Mouse (Mus musculus) neural tube, embryonic 11.5 days (tissue): ENCODE measurements around the gene Pik3cb. TPM values are rescaled to one million over a fixed set of nuclear protein-coding genes. Genes with fewer than 3 reads are reported as not detected.
A peak's percentile ranks its signal among the peaks of the same experiment; 100 is the strongest.

Experiments
- ATAC-seq: fragments of 200-750 bp; cut with Nextera tagmentation; 2 replicates; pipeline ENCODE4 v1.8.0; 2017; ENCODE audit warnings: moderate number of reproducible peaks, mild to moderate bottlenecking, moderate TSS enrichment, moderate library complexity; ENCODE audit not compliant: insufficient read depth, low FRiP score, low TSS enrichment
- DNase-seq: peaks from one replicate; pipeline ENCODE4 v3.0.0-alpha.2; 2015; ENCODE audit warnings: low spot score
- H3K27ac ChIP-seq: fragments of 300-500 bp; sonication (generic); 2 replicates; pipeline ENCODE4 v1.5.1; 2014; ENCODE audit warnings: low read depth, mild to moderate bottlenecking, low read length
- H3K27me3 ChIP-seq: fragments of 300-500 bp; sonication (generic); 2 replicates; pipeline ENCODE4 v1.6.1; 2014; ENCODE audit warnings: mild to moderate bottlenecking, low read length, mixed read lengths; ENCODE audit not compliant: control insufficient read depth, insufficient read depth
- H3K36me3 ChIP-seq: fragments of 300-500 bp; sonication (generic); 2 replicates; pipeline ENCODE4 v1.6.1; 2014; ENCODE audit warnings: mild to moderate bottlenecking, low read length, moderate library complexity, mixed read lengths; ENCODE audit not compliant: control insufficient read depth, insufficient read depth
- H3K4me1 ChIP-seq: fragments of 300-500 bp; sonication (generic); 2 replicates; pipeline ENCODE4 v1.6.1; 2014; ENCODE audit warnings: low read length, mixed read lengths; ENCODE audit not compliant: control insufficient read depth, insufficient read depth
- H3K4me2 ChIP-seq: fragments of 300-500 bp; sonication (generic); 2 replicates; pipeline ENCODE4 v1.6.1; 2014; ENCODE audit warnings: low read depth, mild to moderate bottlenecking, moderate library complexity
- H3K4me3 ChIP-seq: fragments of 300-500 bp; sonication (generic); 2 replicates; pipeline ENCODE4 v1.5.1; 2014; ENCODE audit warnings: low read depth, low read length
- H3K9ac ChIP-seq: fragments of 300-500 bp; sonication (generic); 2 replicates; pipeline ENCODE4 v1.6.1; 2014; ENCODE audit warnings: mild to moderate bottlenecking, low read length
- H3K9me3 ChIP-seq: fragments of 300-500 bp; sonication (generic); 2 replicates; pipeline ENCODE4 v1.6.1; 2016; ENCODE audit warnings: low read length; ENCODE audit not compliant: control insufficient read depth
- WGBS: fragments of 180-500 bp; shearing (Covaris S2); extraction: QIAGEN DNeasy Blood & Tissue Kit; methylation state at CpG from one replicate; pipeline ENCODE4 v1.1.7; 2014; 5-methylcytosine and 5-hydroxymethylcytosine counted together
- polyA plus RNA-seq: library from polyadenylated mRNA; unstranded; fragments of >200 nt; fragmentation: Nextera tagmentation; extraction: Ambion mirVana; gene quantifications from 2 replicates; pipeline ENCODE4 v1.2.1, GENCODE M21; 2014

The Pik3cb gene
- polyA plus RNA-seq, 1 experiment from 2014 or later, result 1.4 TPM

DNA sequence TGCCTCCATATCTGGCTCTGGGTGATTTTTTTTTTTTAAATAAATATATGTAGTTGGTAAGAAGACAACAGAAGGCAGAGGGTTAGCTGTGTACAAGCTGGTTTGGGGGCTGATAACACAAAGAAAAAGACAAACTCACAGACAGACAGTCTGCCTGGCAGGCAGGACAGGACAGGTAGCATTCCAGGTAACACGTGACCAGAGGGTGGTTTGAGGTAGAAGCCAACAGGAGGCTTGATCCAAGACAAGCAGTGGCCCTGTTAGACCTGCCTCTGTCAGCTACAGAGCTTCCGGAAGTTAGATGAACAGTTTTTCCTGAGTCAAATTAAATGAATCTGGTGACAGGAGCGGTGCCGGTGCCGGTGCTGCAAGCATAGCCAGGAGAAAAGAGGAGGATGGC, 26.5 kb upstream of the Pik3cb start:
- H3K4me2 ChIP-seq, result no peak overlapping the region
- no peaks in the 10 kb centered on the region for H3K36me3 ChIP-seq
- 84% methylated on average over 5 of the region's 5 CpGs for WGBS
- H3K9me3 ChIP-seq, result no peaks in the 10 kb centered on the region
- H3K27ac ChIP-seq, result no peak overlapping the region
- ATAC-seq (no peak), DNase-seq (no peak)
- H3K9ac ChIP-seq, result no peak overlapping the region
- peaks cover 3% of the 10 kb centered on the region; the same call in 1 of the 2 replicates for H3K4me1 ChIP-seq
- H3K27me3 ChIP-seq, result no peaks in the 10 kb centered on the region
- H3K4me3 ChIP-seq, result no peak overlapping the region

DNA sequence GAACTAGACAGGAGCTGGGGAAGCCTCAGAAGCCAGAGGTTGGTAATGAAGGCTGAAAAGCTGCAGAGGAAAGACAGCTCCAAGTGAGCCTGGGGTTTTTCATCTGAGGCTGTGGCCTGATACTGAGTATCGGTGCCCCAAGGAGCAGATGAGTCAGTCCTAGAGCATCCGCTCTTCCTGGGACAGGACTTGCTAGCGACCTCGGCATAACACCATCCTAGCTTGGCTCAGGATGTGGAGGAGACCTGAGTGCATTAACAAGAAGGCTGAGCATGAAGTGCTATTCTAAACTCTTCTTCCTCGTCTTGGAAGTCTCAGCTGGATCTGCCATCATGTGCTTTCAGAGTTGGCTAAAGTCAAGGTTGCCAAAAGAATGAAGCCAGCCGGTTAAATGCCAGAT, 25.5 kb upstream of the Pik3cb start:
- Histone ChIP-seq H3K9me3 (no peaks in the 10 kb centered on the region), H3K4me1 (peaks cover 3% of the 10 kb centered on the region; the same call in 1 of the 2 replicates), H3K4me2 (no peak overlapping the region), H3K36me3 (no peaks in the 10 kb centered on the region), H3K4me3 (no peak overlapping the region), H3K27me3 (no peaks in the 10 kb centered on the region), H3K9ac (no peak overlapping the region), H3K27ac (no peak overlapping the region)
- WGBS, result 87% methylated on average over 6 of the region's 6 CpGs
- ATAC-seq (no peak), DNase-seq (no peak)

DNA sequence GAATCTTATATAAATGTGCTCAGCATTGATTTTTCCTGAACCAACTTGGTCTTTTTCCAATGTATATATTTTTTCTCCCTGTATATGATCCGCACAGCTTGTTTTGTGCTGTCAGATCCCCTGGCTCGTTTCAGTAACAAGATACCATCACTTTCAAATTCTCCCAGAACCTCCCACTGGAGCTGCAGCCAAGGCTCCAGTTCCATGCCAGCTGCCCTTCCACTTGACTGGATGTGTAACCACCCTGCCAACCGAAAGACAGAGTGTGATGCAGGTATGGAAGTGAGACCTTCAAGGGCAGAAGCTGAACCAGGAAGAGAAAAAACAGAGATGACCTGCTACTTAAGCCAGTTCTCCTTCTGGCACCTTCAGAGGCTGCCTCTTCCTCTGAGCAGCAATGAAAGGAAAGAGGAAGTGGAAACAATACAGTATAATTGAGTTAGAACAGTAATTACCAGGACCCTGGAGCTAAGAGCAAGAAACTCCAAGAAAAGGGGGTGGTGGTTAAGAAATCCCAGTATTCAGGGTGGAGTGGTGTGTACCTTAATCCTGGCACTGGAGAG, 24.3 kb upstream of the Pik3cb start:
- Histone ChIP-seq H3K9me3 (no peaks in the 10 kb centered on the region), H3K27me3 (no peaks in the 10 kb centered on the region), H3K36me3 (no peaks in the 10 kb centered on the region), H3K4me1 (peaks cover 3% of the 10 kb centered on the region; the same call in 1 of the 2 replicates), H3K4me2 (no peak overlapping the region), H3K9ac (no peak overlapping the region), H3K4me3 (no peak overlapping the region), H3K27ac (no peak overlapping the region)
- no peak for ATAC-seq
- WGBS, result 71% methylated on average over 3 of the region's 3 CpGs
- no peak for DNase-seq

DNA sequence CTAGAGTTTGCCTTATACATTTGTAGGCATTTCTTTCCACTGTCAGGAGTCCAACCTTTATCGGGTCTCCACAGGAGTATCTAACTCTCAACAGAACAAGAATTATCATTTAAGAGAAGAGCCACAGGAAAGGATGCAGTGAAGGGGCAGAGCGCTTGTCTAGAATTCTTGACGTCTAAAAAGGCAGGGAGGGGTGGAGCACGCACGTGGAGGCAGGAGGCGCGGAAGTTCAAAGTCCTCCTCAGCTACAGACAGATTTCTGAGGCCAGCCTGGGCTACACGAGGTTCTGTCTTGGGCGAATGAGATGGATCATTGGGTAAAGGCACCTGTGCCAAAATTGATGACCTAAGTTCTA, 23.7 kb upstream of the Pik3cb start:
- Histone ChIP-seq H3K4me1 (peaks cover 3% of the 10 kb centered on the region; the same call in 1 of the 2 replicates), H3K9ac (no peak overlapping the region), H3K4me2 (no peak overlapping the region), H3K27me3 (no peaks in the 10 kb centered on the region), H3K27ac (no peak overlapping the region), H3K36me3 (no peaks in the 10 kb centered on the region), H3K4me3 (no peak overlapping the region), H3K9me3 (no peaks in the 10 kb centered on the region)
- no peak for ATAC-seq
- WGBS, result 60% methylated on average over 9 of the region's 9 CpGs
- no peak for DNase-seq

DNA sequence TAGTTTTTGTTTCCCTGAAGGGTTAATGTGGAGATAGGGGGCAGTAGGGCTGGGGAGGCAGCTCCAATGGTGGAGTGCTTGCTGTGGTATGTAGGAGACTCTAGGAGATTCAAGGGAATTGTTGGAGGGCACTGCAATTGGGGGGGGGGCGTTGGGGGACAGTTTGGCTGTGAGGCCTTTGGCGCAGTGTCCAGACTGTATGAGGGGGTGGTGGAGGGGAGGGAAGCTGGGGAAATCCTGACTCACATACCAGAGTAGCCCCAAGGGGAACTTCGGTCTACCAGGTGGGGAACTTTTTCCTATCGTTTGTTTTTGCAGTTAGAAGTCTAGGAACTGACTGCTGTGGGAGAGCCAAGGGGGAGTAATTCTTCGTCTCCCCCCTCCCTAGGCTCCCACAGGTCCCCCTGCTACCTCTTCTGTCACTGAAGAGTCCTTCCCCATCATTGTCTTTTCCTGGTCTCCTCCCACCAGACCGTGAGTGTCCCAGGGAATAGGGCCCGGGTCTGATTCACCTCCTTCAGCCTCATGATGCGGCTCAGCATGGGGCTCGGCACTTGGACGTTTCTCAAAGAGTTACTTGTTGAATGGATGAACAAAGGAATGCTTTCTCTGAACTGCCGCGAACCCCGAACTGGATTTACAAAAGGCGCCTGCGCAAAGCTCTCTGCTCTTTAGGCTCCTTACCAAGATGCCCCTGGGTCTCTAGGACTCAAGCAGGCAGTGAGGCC, 23.2 kb upstream of the Pik3cb start:
- Histone ChIP-seq H3K36me3 (no peaks in the 10 kb centered on the region), H3K9me3 (no peaks in the 10 kb centered on the region), H3K4me2 (peak overlapping the region; percentile 27; the same call in 1 of the 2 replicates), H3K4me3 (no peak overlapping the region), H3K27me3 (no peaks in the 10 kb centered on the region), H3K27ac (no peak overlapping the region), H3K4me1 (peaks cover 3% of the 10 kb centered on the region; the same call in 1 of the 2 replicates), H3K9ac (no peak overlapping the region)
- WGBS, result 14% methylated on average over 14 of the region's 15 CpGs
- ATAC-seq, result peak; percentile 65; the same call in 1 of the 2 replicates
- peak; percentile 70 for DNase-seq

DNA sequence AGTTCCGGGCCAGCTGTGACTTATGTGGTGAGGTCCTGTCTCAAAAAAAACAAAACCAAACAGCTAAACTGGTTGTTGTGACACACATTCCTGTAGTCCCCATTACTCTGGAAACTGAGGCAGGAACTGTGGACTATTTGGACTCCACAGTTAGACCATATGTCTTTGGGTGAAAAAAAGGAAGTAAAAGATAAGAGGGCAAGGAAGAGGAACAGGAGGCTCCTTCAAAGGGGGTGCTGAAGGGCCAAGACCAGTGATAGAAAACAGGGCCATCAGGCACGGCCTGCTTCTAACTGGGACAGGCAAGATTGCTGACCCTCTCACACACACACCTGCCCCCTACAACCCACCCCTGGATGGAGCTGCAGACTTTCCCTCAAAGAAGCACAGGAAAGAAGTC, 22.4 kb upstream of the Pik3cb start:
- Histone ChIP-seq H3K9ac (no peak overlapping the region), H3K4me3 (no peak overlapping the region), H3K4me2 (no peak overlapping the region), H3K36me3 (no peaks in the 10 kb centered on the region), H3K27ac (no peak overlapping the region), H3K27me3 (no peaks in the 10 kb centered on the region), H3K4me1 (peaks cover 3% of the 10 kb centered on the region; the same call in 1 of the 2 replicates), H3K9me3 (no peaks in the 10 kb centered on the region)
- DNase-seq, result no peak
- no peak for ATAC-seq
- 86% methylated on average over 2 of the region's 2 CpGs for WGBS

DNA sequence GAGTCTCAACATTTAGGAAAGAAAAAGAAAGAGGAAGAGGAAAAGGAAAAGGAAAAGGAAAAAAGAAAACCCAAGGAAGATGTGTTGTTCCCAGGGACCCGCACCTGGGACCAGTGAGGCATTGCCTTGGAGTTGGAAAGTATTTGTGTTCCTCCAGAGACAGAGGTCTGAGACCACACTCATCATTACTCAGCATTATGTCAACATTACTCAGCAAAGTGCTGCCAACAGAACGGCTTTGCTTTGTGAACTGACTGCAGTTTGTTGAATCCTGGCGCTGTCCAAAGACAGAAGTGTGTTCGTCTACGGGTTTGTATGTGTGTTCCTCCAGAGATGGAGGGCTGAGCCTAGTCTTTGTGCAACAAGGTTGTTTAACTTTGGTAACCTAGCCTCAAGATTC, 20.4 kb upstream of the Pik3cb start:
- Histone ChIP-seq H3K27me3 (no peaks in the 10 kb centered on the region), H3K4me3 (no peak overlapping the region), H3K27ac (no peak overlapping the region), H3K9ac (no peak overlapping the region), H3K9me3 (no peaks in the 10 kb centered on the region), H3K4me2 (no peak overlapping the region), H3K4me1 (peaks cover 3% of the 10 kb centered on the region; the same call in 1 of the 2 replicates), H3K36me3 (no peaks in the 10 kb centered on the region)
- no peak for DNase-seq
- 92% methylated on average over 5 of the region's 5 CpGs for WGBS
- no peak for ATAC-seq

DNA sequence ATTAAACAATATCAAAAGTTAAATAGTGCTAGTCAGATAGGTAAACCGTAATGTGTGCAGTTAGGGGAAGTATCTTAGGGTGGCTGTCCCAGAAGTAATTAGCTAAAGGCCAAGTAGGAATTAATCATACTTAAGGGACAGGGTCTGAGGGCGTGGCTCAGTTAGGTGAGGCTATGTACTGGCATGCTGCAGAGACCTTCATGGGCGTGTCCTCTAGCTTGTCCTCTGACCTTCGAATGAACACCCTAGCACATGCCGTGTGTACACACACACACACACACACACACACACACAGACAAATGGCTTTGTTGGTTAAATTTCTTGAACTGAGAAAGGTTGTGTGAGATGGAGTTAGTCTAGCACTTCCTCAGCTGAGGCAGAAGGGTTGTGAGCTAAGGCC, 19.5 kb upstream of the Pik3cb start:
- no peak overlapping the region for H3K9ac ChIP-seq
- no peak overlapping the region for H3K4me3 ChIP-seq
- H3K4me2 ChIP-seq, result no peak overlapping the region
- no peaks in the 10 kb centered on the region for H3K36me3 ChIP-seq
- no peak for DNase-seq
- peaks cover 3% of the 10 kb centered on the region; the same call in 1 of the 2 replicates for H3K4me1 ChIP-seq
- 86% methylated on average over 5 of the region's 5 CpGs for WGBS
- ATAC-seq, result no peak
- H3K27ac ChIP-seq, result no peak overlapping the region
- no peaks in the 10 kb centered on the region for H3K9me3 ChIP-seq
- no peaks in the 10 kb centered on the region for H3K27me3 ChIP-seq

DNA sequence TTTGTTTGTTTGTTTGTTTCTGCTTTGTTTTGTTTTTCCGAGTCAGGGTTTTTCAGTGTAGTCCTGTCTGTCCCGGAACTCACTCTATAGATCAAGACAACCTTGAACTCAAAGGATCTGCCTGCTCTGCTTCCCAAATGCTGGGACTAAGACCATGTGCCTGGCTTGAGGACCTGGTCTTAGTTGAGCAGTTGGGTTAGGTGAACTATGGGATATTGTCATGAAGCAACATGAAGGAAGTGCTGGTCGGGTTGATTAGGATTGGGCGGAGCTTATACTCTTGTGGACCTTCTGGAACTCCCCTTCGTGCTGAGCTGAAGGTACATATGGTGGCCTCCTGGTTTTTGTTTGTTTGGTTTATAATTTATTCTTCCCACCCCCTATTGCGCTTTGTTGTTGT, 18.3 kb upstream of the Pik3cb start:
- no peak for ATAC-seq
- 82% methylated on average over 6 of the region's 6 CpGs for WGBS
- Histone ChIP-seq H3K36me3 (no peaks in the 10 kb centered on the region), H3K27ac (no peak overlapping the region), H3K9me3 (no peaks in the 10 kb centered on the region), H3K9ac (no peak overlapping the region), H3K4me3 (no peak overlapping the region), H3K4me1 (peaks cover 2% of the 10 kb centered on the region; the same call in 1 of the 2 replicates), H3K27me3 (no peaks in the 10 kb centered on the region), H3K4me2 (no peak overlapping the region)
- DNase-seq, result no peak
